Mouse (Mus musculus) kidney, embryonic 16.5 days (tissue): Measurements from ENCODE around the gene Gpx7. TPM values are rescaled to one million over a fixed set of nuclear protein-coding genes. Genes with fewer than 3 reads are reported as not detected.
A peak's percentile ranks its signal among the peaks of the same experiment; 100 is the strongest.

ENCODE experiments used
- ATAC-seq: fragments of 200-750 bp; cut with Nextera tagmentation; 2 replicates; pipeline ENCODE4 v1.8.0; 2017; ENCODE audit warnings: moderate TSS enrichment; ENCODE audit not compliant: low FRiP score, low TSS enrichment
- H3K27ac ChIP-seq: fragments of 300-500 bp; sonication (generic); 2 replicates; pipeline ENCODE4 v1.5.1; 2014; ENCODE audit warnings: low read length
- H3K27me3 ChIP-seq: fragments of 300-500 bp; sonication (generic); 2 replicates; pipeline ENCODE4 v1.6.1; 2014; ENCODE audit warnings: low read length, control low read depth, mixed read lengths; ENCODE audit not compliant: insufficient read depth
- H3K36me3 ChIP-seq: fragments of 300-500 bp; sonication (generic); 2 replicates; pipeline ENCODE4 v1.6.1; 2014; ENCODE audit warnings: low read length, control low read depth, mixed read lengths; ENCODE audit not compliant: insufficient read depth
- H3K4me1 ChIP-seq: fragments of 300-500 bp; sonication (generic); 2 replicates; pipeline ENCODE4 v1.6.1; 2014; ENCODE audit warnings: low read length, control low read depth, mixed read lengths; ENCODE audit not compliant: insufficient read depth
- H3K4me2 ChIP-seq: fragments of 300-500 bp; sonication (generic); replicated peaks from 2 replicates; pipeline ENCODE4 v1.6.1; 2014; ENCODE audit warnings: low read depth, low read length
- H3K4me3 ChIP-seq: fragments of 300-500 bp; sonication (generic); 2 replicates; pipeline ENCODE4 v1.5.1; 2014; ENCODE audit warnings: mild to moderate bottlenecking, low read length
- H3K9ac ChIP-seq: fragments of 300-500 bp; sonication (generic); replicated peaks from 2 replicates; pipeline ENCODE4 v1.6.1; 2014; ENCODE audit warnings: low read length
- H3K9me3 ChIP-seq: fragments of 300-500 bp; sonication (generic); 2 replicates; pipeline ENCODE4 v1.6.1; 2016; ENCODE audit warnings: low read length, control low read depth
- WGBS: fragments of 180-500 bp; shearing (Covaris S2); extraction: QIAGEN DNeasy Blood & Tissue Kit; methylation state at CpG from one replicate; pipeline ENCODE4 v1.1.7; 2014; 5-methylcytosine and 5-hydroxymethylcytosine counted together
- polyA plus RNA-seq: library from polyadenylated mRNA; unstranded; fragments of >200 nt; fragmentation: Nextera tagmentation; extraction: Ambion mirVana; gene quantifications from 2 replicates; pipeline ENCODE4 v1.2.1, GENCODE M21; 2015

The Gpx7 gene
- polyA plus RNA-seq, 1 experiment from 2014 or later, result 65.4 TPM

DNA sequence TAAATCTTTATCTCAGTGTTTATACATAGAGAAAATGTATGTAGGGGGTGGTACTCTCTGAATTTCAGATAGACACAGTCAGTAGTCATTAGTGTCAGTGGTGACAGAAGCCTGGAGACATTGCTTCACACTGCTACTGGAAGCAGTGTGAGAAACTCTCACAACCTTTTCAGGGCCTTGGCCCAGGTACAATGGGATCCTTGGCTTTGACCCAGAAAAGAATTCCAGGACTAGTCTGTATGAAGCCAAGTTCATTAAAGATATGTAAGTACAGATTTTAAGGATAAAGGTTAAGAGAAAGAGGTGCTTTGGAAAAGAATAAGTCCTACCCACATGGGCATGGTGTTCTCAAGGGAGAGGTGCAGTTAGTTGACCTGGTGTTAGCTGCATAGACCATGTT is 12.5 kb downstream of the Gpx7 start:
- no peak overlapping the region for H3K9ac ChIP-seq
- no peaks in the 10 kb centered on the region for H3K36me3 ChIP-seq
- no peaks in the 10 kb centered on the region for H3K27me3 ChIP-seq
- no peak overlapping the region for H3K4me2 ChIP-seq
- 0 out of 2 replicates have a peak, but pooled peaks cover 5% of the 10 kb centered on the region for H3K9me3 ChIP-seq
- no peak overlapping the region for H3K27ac ChIP-seq
- ATAC-seq, result no peak
- no peaks in the 10 kb centered on the region for H3K4me1 ChIP-seq
- H3K4me3 ChIP-seq, result no peak overlapping the region

DNA sequence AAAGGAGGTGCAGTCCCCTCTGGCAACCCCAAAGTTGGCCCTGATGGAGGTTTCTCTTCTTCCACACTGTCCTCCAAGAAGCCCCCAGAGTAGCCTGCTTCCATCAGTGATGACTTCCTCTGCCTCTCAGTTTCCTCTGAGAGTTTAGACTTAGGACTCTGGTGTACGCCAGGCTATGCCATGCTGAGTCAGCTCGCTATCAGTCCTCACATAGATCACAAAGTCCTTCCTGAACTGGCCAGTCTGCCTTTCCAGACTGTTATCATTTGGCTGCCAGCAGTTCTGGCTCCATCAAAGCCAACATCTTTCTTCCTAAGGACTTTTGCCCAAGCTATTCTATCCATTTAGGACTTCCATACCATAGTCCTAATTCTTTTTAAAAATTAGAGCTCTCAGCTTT is 14.2 kb downstream of the Gpx7 start:
- ATAC-seq, result no peak
- H3K9me3 ChIP-seq, result 0 out of 2 replicates have a peak, but pooled peaks cover 5% of the 10 kb centered on the region
- 79% methylated on average over 2 of the region's 2 CpGs for WGBS
- H3K27me3 ChIP-seq, result no peaks in the 10 kb centered on the region
- H3K4me2 ChIP-seq, result no peak overlapping the region
- peaks cover 5% of the 10 kb centered on the region; the same call in 1 of the 2 replicates for H3K4me1 ChIP-seq
- H3K9ac ChIP-seq, result no peak overlapping the region
- no peak overlapping the region for H3K4me3 ChIP-seq
- no peak overlapping the region for H3K27ac ChIP-seq
- H3K36me3 ChIP-seq, result no peaks in the 10 kb centered on the region

DNA sequence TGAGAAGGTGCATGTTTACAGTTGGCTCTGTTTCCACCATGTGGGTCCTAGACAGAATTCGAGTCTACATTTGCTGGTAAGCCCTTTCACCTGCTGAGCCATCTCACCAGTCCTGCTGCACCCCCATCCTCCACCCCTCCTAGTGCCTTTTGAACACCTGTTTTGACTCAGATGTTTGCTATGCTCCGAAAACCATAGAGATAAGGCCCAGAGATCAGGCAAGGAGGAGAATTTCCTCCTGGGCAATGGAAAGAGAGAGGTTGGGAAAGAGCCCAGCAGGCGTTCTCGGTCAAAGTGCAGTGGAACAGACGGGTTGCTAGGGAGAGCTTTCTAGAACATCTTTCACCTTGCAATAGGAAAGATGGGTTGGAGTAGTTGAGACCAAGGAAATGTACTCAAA is 15.6 kb downstream of the Gpx7 start:
- 70% methylated on average over 5 of the region's 5 CpGs for WGBS
- no peak overlapping the region for H3K27ac ChIP-seq
- ATAC-seq, result no peak

DNA sequence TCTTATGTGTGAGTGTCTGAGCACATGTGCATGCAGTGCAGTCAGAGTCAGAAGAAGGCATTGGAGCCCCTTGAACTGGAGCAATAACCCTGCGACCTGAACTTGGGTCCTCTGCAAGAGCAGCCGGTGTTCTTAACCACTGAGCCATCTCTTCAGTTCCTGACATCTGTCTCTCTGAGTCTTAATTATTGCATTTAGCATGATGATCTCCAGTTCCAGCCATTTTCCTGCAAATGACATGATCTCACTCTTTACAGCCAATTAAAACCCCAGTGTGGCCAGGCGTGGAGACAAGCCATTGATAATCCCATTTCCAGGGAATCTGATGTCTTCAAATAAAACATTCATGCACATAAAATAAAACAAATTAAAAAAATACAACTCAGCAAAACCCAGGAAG is 18.0 kb downstream of the Gpx7 start:
- no peaks in the 10 kb centered on the region for H3K9me3 ChIP-seq
- no peak overlapping the region for H3K9ac ChIP-seq
- 60% methylated on average over 3 of the region's 3 CpGs for WGBS
- H3K27ac ChIP-seq, result no peak overlapping the region
- peaks cover 8% of the 10 kb centered on the region; the same call in 1 of the 2 replicates for H3K4me1 ChIP-seq
- no peak for ATAC-seq
- no peak overlapping the region for H3K4me3 ChIP-seq
- H3K36me3 ChIP-seq, result no peaks in the 10 kb centered on the region
- peaks cover 11% of the 10 kb centered on the region for H3K27me3 ChIP-seq
- H3K4me2 ChIP-seq, result no peak overlapping the region

More for the DNA sequence above, 15.6 kb downstream of the Gpx7 start:
- H3K4me2 ChIP-seq, result no peak overlapping the region
- H3K9ac ChIP-seq, result no peak overlapping the region
- no peak overlapping the region for H3K4me3 ChIP-seq
- no peaks in the 10 kb centered on the region for H3K36me3 ChIP-seq
- H3K27me3 ChIP-seq, result no peaks in the 10 kb centered on the region
- H3K4me1 ChIP-seq, result peaks cover 8% of the 10 kb centered on the region; the same call in 1 of the 2 replicates
- 0 out of 2 replicates have a peak, but pooled peaks cover 5% of the 10 kb centered on the region for H3K9me3 ChIP-seq

DNA sequence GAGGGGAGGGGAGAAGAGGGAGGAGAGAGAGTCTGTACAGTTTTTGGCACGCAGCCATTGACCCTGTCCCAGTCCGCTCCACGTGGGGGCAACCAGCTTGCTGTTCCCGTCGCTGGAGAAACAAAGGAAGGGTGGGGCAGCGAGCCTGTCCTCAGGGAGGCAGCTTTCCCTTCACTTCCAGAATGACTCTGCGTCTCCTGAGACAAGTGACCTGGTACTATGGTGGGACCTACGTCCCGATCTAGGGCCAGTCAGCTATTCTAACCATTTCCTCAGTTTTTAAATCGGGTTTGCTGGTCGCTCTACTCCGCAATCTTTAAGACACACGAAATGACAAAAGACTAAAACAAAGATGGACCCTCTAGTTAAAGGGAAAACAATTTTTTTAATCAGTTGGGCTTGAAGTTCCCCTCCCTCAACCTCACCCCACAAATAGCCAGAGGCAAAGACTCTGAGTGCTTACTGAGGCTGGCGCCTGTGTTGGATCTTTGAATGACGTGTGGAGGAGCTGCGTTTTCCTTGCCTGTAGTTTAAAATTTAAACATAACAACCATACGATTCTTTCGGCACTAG is 19.0 kb downstream of the Gpx7 start:
- Histone ChIP-seq H3K27me3 (peaks cover 14% of the 10 kb centered on the region), H3K4me1 (peaks cover 11% of the 10 kb centered on the region; the same call in 1 of the 2 replicates), H3K4me3 (peak overlapping the region; percentile 44), H3K36me3 (no peaks in the 10 kb centered on the region), H3K9me3 (no peaks in the 10 kb centered on the region), H3K9ac (peak overlapping the region; percentile 72), H3K4me2 (peak overlapping the region; percentile 67), H3K27ac (peak overlapping the region; percentile 82)
- 1% methylated on average over 18 of the region's 18 CpGs for WGBS
- ATAC-seq, result peak; percentile 83

DNA sequence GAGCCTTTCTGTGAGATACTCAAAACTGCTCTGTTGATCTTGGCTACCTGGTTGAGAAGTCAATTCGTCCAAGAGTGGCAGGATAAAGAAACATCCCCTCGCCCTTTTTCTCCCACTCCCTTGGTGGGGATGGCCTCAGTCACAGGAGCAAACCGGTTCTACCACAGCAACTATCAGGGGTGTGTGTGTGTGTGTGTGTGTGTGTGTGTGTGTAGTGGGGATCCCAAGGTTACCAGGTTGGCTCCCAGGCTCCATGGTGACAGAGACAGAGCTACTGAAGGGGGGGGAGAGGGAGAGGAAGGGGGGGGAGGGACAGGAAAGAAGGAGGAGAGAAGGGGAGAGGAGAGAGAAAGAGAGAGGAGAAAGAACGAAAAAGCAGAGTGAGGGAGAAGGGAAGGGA is 19.7 kb downstream of the Gpx7 start:
- H3K9ac ChIP-seq, result peak overlapping the region; percentile 72
- H3K4me1 ChIP-seq, result peaks cover 11% of the 10 kb centered on the region; the same call in 1 of the 2 replicates
- peaks cover 20% of the 10 kb centered on the region for H3K27me3 ChIP-seq
- H3K27ac ChIP-seq, result peak overlapping the region; percentile 82
- no peaks in the 10 kb centered on the region for H3K9me3 ChIP-seq
- WGBS, result 27% methylated on average over 4 of the region's 4 CpGs
- H3K4me2 ChIP-seq, result peak overlapping the region; percentile 67
- ATAC-seq, result no peak; the same call in 1 of the 2 replicates
- H3K4me3 ChIP-seq, result peak overlapping the region; percentile 44
- no peaks in the 10 kb centered on the region for H3K36me3 ChIP-seq

DNA sequence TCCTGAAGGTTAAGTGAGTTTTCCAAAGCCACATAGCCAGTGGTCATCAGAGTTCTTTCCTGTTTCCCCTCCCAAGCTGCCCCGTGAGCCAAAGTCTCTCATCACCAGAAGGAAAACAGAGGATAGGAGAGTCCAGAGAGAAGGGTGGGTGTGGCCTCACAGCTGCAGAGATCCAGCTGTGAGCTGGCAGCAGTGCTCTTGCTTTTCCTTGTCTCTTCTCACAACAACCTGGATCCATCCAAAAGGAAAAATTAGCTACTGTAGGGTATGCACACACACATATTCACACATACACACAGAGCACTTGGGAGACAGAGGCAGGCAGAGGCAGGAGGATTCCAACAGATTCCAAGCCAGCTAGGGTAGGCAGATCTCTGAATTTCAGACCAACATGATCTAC is 20.7 kb downstream of the Gpx7 start:
- H3K4me1 ChIP-seq, result peaks cover 11% of the 10 kb centered on the region; the same call in 1 of the 2 replicates
- no peaks in the 10 kb centered on the region for H3K9me3 ChIP-seq
- no peak for ATAC-seq
- no peak overlapping the region for H3K27ac ChIP-seq
- no peak overlapping the region for H3K4me2 ChIP-seq
- H3K9ac ChIP-seq, result no peak overlapping the region
- H3K27me3 ChIP-seq, result peaks cover 26% of the 10 kb centered on the region
- 20% methylated on average over 1 of the region's 1 CpGs for WGBS
- no peaks in the 10 kb centered on the region for H3K36me3 ChIP-seq
- no peak overlapping the region for H3K4me3 ChIP-seq

DNA sequence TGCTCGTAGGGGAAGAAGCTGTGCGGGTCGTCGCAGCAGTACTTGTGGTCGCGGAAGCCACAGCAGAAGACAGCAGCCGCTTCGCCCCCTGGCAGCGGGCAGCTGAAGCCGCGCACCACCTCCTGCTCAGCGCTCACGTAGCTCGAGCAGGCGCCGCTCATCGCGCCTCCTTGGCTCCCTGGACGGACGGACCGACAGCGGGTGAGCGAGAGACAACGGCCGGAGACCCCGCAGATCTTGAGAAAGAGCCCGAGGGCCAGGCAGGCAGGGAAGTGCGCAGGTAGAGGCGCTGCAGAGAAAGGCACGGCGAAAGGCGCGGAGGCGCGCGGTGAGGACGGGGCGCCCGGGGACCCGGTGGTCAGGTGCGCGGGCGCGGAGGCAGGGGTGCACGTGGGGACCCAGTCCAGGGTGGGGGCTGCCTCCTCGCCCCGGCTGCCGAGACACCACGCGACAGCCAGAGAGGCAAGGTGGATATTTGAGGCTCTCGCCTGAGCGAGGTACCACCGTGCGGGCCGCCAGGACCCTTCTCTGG is 23.5 kb downstream of the Gpx7 start, which contains the start of gene Shisal2a:
Shisal2a (minus strand) TSS at position 167 of the 532 bp plus-strand sequence.
- WGBS, result 2% methylated on average over 52 of the region's 55 CpGs
- Histone ChIP-seq H3K4me1 (peaks cover 10% of the 10 kb centered on the region; the same call in 1 of the 2 replicates), H3K36me3 (no peaks in the 10 kb centered on the region), H3K27ac (no peak within 1 kb of the TSS), H3K9ac (peak within 1 kb of the TSS; percentile 71), H3K27me3 (peaks cover 26% of the 10 kb centered on the region), H3K4me2 (peak within 1 kb of the TSS; percentile 76), H3K9me3 (no peaks in the 10 kb centered on the region), H3K4me3 (peak within 1 kb of the TSS; percentile 53)
- 0 out of 2 replicates have a peak, but pooled peaks have one; percentile 24 for ATAC-seq

DNA sequence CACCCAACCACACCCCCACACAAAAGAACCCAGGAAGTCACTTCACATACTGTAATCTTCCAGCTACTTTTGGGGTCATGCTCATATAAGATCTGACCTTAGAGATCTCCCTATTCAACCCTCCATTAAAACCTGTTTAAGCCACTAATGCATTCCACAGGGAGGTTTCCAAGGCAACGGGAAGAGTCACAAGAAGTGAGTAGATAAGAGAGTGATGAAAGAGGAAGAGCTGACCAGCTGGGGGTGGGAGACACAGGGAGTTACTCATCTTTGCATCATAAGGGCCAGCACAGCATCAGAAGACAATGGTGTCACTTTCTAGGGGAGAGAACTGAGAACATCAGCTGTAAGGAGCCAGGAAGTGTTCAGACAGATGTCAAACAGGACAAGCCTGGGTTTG is 26.6 kb downstream of the Gpx7 start:
- H3K4me1 ChIP-seq, result 0 out of 2 replicates have a peak, but pooled peaks cover 3% of the 10 kb centered on the region
- H3K36me3 ChIP-seq, result no peaks in the 10 kb centered on the region
- no peak overlapping the region for H3K9ac ChIP-seq
- H3K4me2 ChIP-seq, result no peak overlapping the region
- no peak overlapping the region for H3K4me3 ChIP-seq
- no peak for ATAC-seq
- H3K9me3 ChIP-seq, result no peaks in the 10 kb centered on the region
- H3K27me3 ChIP-seq, result peaks cover 26% of the 10 kb centered on the region
- no peak overlapping the region for H3K27ac ChIP-seq
- 50% methylated on average over 1 of the region's 1 CpGs for WGBS

DNA sequence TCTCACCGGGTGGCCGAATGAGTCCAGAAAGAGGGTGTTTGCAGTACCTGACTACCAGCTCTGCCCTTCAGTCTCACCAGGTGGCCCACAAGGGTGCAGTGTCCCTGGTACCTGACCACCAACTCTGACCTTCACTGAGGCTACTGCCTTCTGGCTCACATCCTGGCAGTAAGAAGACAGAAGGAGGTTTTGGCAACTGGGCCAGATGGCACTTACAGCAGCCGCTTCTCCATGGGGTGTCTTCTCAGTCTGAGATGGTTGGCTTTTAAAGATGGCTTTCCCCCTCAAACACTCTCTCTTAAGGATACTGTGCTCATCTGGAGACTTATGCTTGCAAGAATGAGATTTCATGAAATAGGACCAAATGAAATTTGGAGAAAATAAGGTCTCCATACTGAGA is 27.3 kb downstream of the Gpx7 start:
- WGBS, result 66% methylated on average over 3 of the region's 3 CpGs
- no peaks in the 10 kb centered on the region for H3K36me3 ChIP-seq
- no peaks in the 10 kb centered on the region for H3K9me3 ChIP-seq

More for the DNA sequence above, 27.3 kb downstream of the Gpx7 start:
- H3K4me1 ChIP-seq, result 0 out of 2 replicates have a peak, but pooled peaks cover 3% of the 10 kb centered on the region
- no peak overlapping the region for H3K27ac ChIP-seq
- no peak overlapping the region for H3K4me2 ChIP-seq
- ATAC-seq, result no peak
- H3K9ac ChIP-seq, result no peak overlapping the region
- H3K4me3 ChIP-seq, result no peak overlapping the region
- H3K27me3 ChIP-seq, result peaks cover 22% of the 10 kb centered on the region
